Comparison of ENCODE assay signal across 20 mouse cellular contexts in genomic region chr4:150469274-150469673, GRCm38 (mm10).
A peak's percentile ranks its signal among the peaks of the same experiment; 100 is the strongest.
DNase-seq lines count a peak whose midpoint lies in the region; ATAC-seq and TF ChIP-seq lines count a peak whose summit lies in the region.
"Had no signal": no experiment of that assay in that cellular context is flagged by ENCODE, and none has a peak within 500 bp of the region (broad histone marks: within the 10 kb centered on the region; RNA-seq: fewer than 3 reads in every experiment).

No protein-coding gene starts in this region.

- no peak for DNase-seq in heart, adult 2 months
- no peak for DNase-seq in hindbrain, postnatal 0 days (ENCODE audit: low spot score)
- DNase-seq in limb, embryonic 10.5 days (ENCODE audit: low spot score) = no peak
- DNase-seq: adrenal gland, postnatal 25 days; cerebellum, adult 8-10 months; cerebellum, postnatal 36 days; embryo, embryonic 11 days had no signal

- H3K4me3 ChIP-seq in heart, embryonic 12.5 days = no peak overlapping the region
- no peak overlapping the region for H3K4me3 ChIP-seq in heart, adult 2 months
- H3K4me3 ChIP-seq in hindbrain, embryonic 16.5 days (ENCODE audit: low read length) = no peak overlapping the region
- no peak overlapping the region for H3K4me3 ChIP-seq in hindbrain, postnatal 0 days (ENCODE audit: low read length)
- no peak overlapping the region for H3K4me3 ChIP-seq in limb, embryonic 12.5 days (replicated peaks)
- no peak overlapping the region for H3K4me3 ChIP-seq in limb, embryonic 10.5 days
- H3K4me3 ChIP-seq: embryonic facial prominence, embryonic 13.5 days; erythroblast, embryonic 14.5 days; forebrain, embryonic 12.5 days; hindbrain, embryonic 10.5 days; left cerebral cortex, adult 2 months; lung, embryonic 15.5 days; midbrain, embryonic 15.5 days; neural tube, embryonic 12.5 days had no signal

- WGBS in heart, embryonic 12.5 days = 50% methylated on average over 10 of the region's 10 CpGs
- 70% methylated on average over 10 of the region's 10 CpGs for WGBS in heart, adult 2 months
- WGBS in hindbrain, embryonic 16.5 days = 58% methylated on average over 10 of the region's 10 CpGs
- WGBS in hindbrain, postnatal 0 days = 44% methylated on average over 10 of the region's 10 CpGs
- 91% methylated on average over 10 of the region's 10 CpGs for WGBS in limb, embryonic 12.5 days
- 93% methylated on average over 10 of the region's 10 CpGs for WGBS in limb, embryonic 10.5 days

- TF ChIP-seq CTCF in heart, adult 2 months (IDR thresholded peaks at IDR 0.05) = no peak
- TF ChIP-seq CTCF in hindbrain, postnatal 0 days (IDR thresholded peaks at IDR 0.05; ENCODE audit: low read depth) = no peak

- ATAC-seq in heart, embryonic 12.5 days (ENCODE audit: insufficient number of reproducible peaks, low FRiP score) = peak; percentile 16; the same call in 1 of the 2 replicates
- 0 out of 2 replicates have a peak, but pooled peaks have one; percentile 41 for ATAC-seq in hindbrain, embryonic 16.5 days
- ATAC-seq in hindbrain, postnatal 0 days = no peak
- no peak for ATAC-seq in limb, embryonic 12.5 days (ENCODE audit: insufficient number of reproducible peaks, insufficient read depth, low FRiP score, low TSS enrichment, low read depth)
- ATAC-seq: intestine, postnatal 0 days; midbrain, embryonic 15.5 days had no signal

- no peaks in the 10 kb centered on the region for H3K27me3 ChIP-seq in heart, embryonic 12.5 days (replicated peaks)
- no peaks in the 10 kb centered on the region for H3K27me3 ChIP-seq in heart, adult 2 months (ENCODE audit: control insufficient read depth, insufficient read depth, low read length)
- no peaks in the 10 kb centered on the region for H3K27me3 ChIP-seq in hindbrain, embryonic 16.5 days (replicated peaks; ENCODE audit: control insufficient read depth, insufficient read depth, low read length)
- H3K27me3 ChIP-seq in hindbrain, postnatal 0 days (ENCODE audit: insufficient read depth, low read length) = no peaks in the 10 kb centered on the region
- no peaks in the 10 kb centered on the region for H3K27me3 ChIP-seq in limb, embryonic 12.5 days
- H3K27me3 ChIP-seq in limb, embryonic 10.5 days (ENCODE audit: low read depth, poor library complexity, severe bottlenecking) = no peaks in the 10 kb centered on the region
- H3K27me3 ChIP-seq: embryonic facial prominence, embryonic 13.5 days; forebrain, embryonic 12.5 days; lung, embryonic 15.5 days; midbrain, embryonic 15.5 days; neural tube, embryonic 12.5 days had no signal

- peak overlapping the region; percentile 27; the same call in 1 of the 2 replicates for H3K4me2 ChIP-seq in heart, embryonic 12.5 days
- no peak overlapping the region for H3K4me2 ChIP-seq in hindbrain, embryonic 16.5 days (ENCODE audit: low read length)
- H3K4me2 ChIP-seq in hindbrain, postnatal 0 days (ENCODE audit: low read depth, low read length) = no peak overlapping the region
- H3K4me2 ChIP-seq in limb, embryonic 12.5 days = no peak overlapping the region
- H3K4me2 ChIP-seq: embryonic facial prominence, embryonic 13.5 days; forebrain, embryonic 12.5 days; lung, embryonic 15.5 days; midbrain, embryonic 15.5 days; neural tube, embryonic 12.5 days had no signal

- no peak for TF ChIP-seq POLR2A in heart, adult 2 months (IDR thresholded peaks at IDR 0.05; ENCODE audit: insufficient read depth, low read depth, low read length)

- no peak for TF ChIP-seq EP300 in heart, adult 2 months (IDR thresholded peaks at IDR 0.05; ENCODE audit: insufficient read depth, low read depth, low read length)

- H3K36me3 ChIP-seq in heart, embryonic 12.5 days = no peaks in the 10 kb centered on the region
- no peaks in the 10 kb centered on the region for H3K36me3 ChIP-seq in heart, adult 2 months (ENCODE audit: control insufficient read depth, insufficient read depth, low read length)
- H3K36me3 ChIP-seq in hindbrain, embryonic 16.5 days (ENCODE audit: control insufficient read depth, insufficient read depth, low read length) = no peaks in the 10 kb centered on the region; the same call in 1 of the 2 replicates
- H3K36me3 ChIP-seq in hindbrain, postnatal 0 days (ENCODE audit: insufficient read depth, low read length) = no peaks in the 10 kb centered on the region
- H3K36me3 ChIP-seq in limb, embryonic 12.5 days = peaks cover 43% of the 10 kb centered on the region
- peaks cover 54% of the 10 kb centered on the region for H3K36me3 ChIP-seq in limb, embryonic 10.5 days

- intact Hi-C loops in heart, adult 2 months (cut with DNase I) = no loop called here

- H3K4me1 ChIP-seq in heart, embryonic 12.5 days (replicated peaks) = peaks cover 47% of the 10 kb centered on the region
- peaks cover 2% of the 10 kb centered on the region; the same call in 1 of the 2 replicates for H3K4me1 ChIP-seq in heart, adult 2 months (ENCODE audit: control insufficient read depth, insufficient read depth, low read length)
- H3K4me1 ChIP-seq in hindbrain, embryonic 16.5 days (ENCODE audit: control insufficient read depth, insufficient read depth, low read depth, low read length) = peaks cover 9% of the 10 kb centered on the region
- H3K4me1 ChIP-seq in hindbrain, postnatal 0 days (ENCODE audit: insufficient read depth, low read length) = no peaks in the 10 kb centered on the region
- H3K4me1 ChIP-seq in limb, embryonic 12.5 days (replicated peaks) = no peaks in the 10 kb centered on the region
- 0 out of 2 replicates have a peak, but pooled peaks cover 7% of the 10 kb centered on the region for H3K4me1 ChIP-seq in limb, embryonic 10.5 days

- peak overlapping the region; percentile 61 for H3K27ac ChIP-seq in heart, embryonic 12.5 days (ENCODE audit: poor library complexity, severe bottlenecking)
- H3K27ac ChIP-seq in heart, adult 2 months = no peak overlapping the region
- no peak overlapping the region for H3K27ac ChIP-seq in hindbrain, embryonic 16.5 days (ENCODE audit: low read depth, low read length)
- H3K27ac ChIP-seq in hindbrain, postnatal 0 days = no peak overlapping the region
- H3K27ac ChIP-seq in limb, embryonic 12.5 days = 0 out of 2 replicates have a peak overlapping the region, but pooled peaks have one; percentile 17
- H3K27ac ChIP-seq in limb, embryonic 10.5 days = no peak overlapping the region
- H3K27ac ChIP-seq: embryonic facial prominence, embryonic 13.5 days; forebrain, embryonic 12.5 days; hindbrain, embryonic 10.5 days; left cerebral cortex, adult 2 months; lung, embryonic 15.5 days; macrophage; midbrain, embryonic 15.5 days; neural tube, embryonic 12.5 days had no signal

- H3K9ac ChIP-seq in heart, embryonic 12.5 days = no peak overlapping the region
- no peak overlapping the region for H3K9ac ChIP-seq in heart, adult 2 months (ENCODE audit: low read depth, low read length)
- H3K9ac ChIP-seq in hindbrain, embryonic 16.5 days (ENCODE audit: low read depth, low read length) = no peak overlapping the region
- no peak overlapping the region for H3K9ac ChIP-seq in hindbrain, postnatal 0 days (replicated peaks; ENCODE audit: low read length)
- H3K9ac ChIP-seq in limb, embryonic 12.5 days (replicated peaks) = no peak overlapping the region
- H3K9ac ChIP-seq: embryonic facial prominence, embryonic 13.5 days; forebrain, embryonic 12.5 days; lung, embryonic 15.5 days; midbrain, embryonic 15.5 days; neural tube, embryonic 12.5 days had no signal

- H3K79me2 ChIP-seq in heart, adult 2 months (replicated peaks; ENCODE audit: control insufficient read depth, insufficient read depth, low read length) = 0 out of 2 replicates have a peak, but pooled peaks cover 2% of the 10 kb centered on the region

- H3K9me3 ChIP-seq in heart, embryonic 12.5 days (replicated peaks) = no peaks in the 10 kb centered on the region
- H3K9me3 ChIP-seq in hindbrain, embryonic 16.5 days (ENCODE audit: control insufficient read depth, low read length) = no peaks in the 10 kb centered on the region
- no peaks in the 10 kb centered on the region for H3K9me3 ChIP-seq in hindbrain, postnatal 0 days (ENCODE audit: low read length)
- H3K9me3 ChIP-seq in limb, embryonic 12.5 days = no peaks in the 10 kb centered on the region
- no peaks in the 10 kb centered on the region for H3K9me3 ChIP-seq in limb, embryonic 10.5 days (replicated peaks)
- H3K9me3 ChIP-seq: embryonic facial prominence, embryonic 13.5 days; forebrain, embryonic 12.5 days; hindbrain, embryonic 10.5 days; lung, embryonic 15.5 days; midbrain, embryonic 15.5 days; neural tube, embryonic 12.5 days had no signal

Comparison
In these comparisons a context has a peak if more than half of its experiments do, and no peak if none do; other contexts are left out.
1. ATAC-seq: peak in heart, embryonic 12.5 days (single experiment) and hindbrain, embryonic 16.5 days (single experiment); none in hindbrain, postnatal 0 days (single experiment) and limb, embryonic 12.5 days (single experiment).
2. H3K27ac ChIP-seq: peak in heart, embryonic 12.5 days (single experiment) and limb, embryonic 12.5 days (single experiment); none in heart, adult 2 months (single experiment), hindbrain, embryonic 16.5 days (single experiment), hindbrain, postnatal 0 days (single experiment) and limb, embryonic 10.5 days (single experiment).